Mouse (Mus musculus): ENCODE data around the gene Tex101.

GRCm38 (mm10) chr7:24640450-24640849 lies 36.0 kb downstream of the Tex101 start:
- TF ChIP-seq KAT2A (IDR thresholded peaks at IDR 0.05; ENCODE audit: insufficient replicate concordance, low read length) (no peak), ZKSCAN1 (IDR thresholded peaks at IDR 0.05; ENCODE audit: borderline replicate concordance, low read depth, low read length) (no peak)
